Mouse (Mus musculus): ENCODE results near the gene Gan.

Gene Gan

DNA sequence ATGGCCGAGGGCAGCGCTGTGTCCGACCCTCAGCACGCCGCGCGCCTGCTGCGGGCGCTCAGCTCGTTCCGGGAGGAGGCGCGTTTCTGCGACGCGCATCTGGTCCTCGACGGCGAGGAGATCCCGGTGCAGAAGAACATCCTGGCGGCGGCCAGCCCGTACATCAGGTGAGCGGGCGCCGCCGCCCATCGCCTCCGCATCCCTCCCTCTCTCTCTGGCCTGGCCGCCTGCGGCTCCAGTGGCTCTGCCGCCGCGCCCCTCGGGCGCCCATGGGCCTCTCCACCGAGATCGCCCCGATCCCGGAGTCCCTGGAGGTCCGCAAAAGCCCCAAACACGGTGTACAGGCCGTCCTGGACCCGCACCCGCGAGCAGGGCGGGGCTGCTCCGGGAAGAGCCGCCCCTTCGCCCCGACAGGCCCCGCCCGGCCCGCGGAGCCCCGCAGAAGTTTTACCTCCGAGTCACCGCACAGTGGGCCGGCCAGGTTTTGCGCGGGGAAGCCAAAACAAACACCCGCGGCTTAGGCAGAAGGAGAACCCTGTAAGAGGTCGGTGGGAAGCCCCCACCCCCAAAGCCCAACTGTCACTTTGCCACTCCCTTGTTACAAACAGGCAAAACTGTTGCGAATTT lies at the start of gene Gan:
Gan (plus strand) TSS at position 1 of the 627 bp plus-strand sequence.
- DNase-seq (ENCODE audit: low read depth, low spot score), result no peak

DNA sequence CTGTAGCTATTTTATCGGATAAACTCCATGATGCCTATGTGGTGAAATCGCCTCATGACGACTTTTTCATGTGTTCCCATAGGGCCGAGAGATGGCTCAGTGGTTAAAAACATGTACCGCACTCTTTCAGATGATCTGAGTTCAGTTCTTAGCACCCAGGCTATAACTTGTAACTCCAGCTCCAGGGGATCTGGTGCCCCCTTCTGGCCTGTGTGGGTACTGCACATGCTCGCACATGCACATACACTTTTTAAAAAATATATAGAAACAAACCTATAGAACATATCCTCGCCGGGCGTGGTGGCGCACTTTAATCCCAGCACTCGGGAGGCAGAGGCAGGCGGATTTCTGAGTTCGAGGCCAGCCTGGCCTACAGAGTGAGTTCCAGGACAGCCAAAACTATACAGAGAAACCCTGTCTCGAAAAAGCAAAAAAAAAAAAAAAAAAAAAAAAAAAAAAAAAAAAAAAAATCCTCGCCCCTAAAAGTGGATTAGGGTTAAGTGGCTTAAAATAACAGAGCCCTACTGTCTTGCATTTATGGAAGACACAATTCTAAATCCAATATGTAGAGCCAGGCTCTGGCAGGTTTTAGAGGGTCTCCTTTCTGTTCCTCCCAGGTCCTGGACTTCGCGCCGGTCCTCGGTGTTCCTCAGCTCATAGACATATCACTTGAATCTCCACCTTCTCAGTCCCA lies 48.8 kb upstream of the Gan start:
- no peak for DNase-seq (ENCODE audit: low read depth, low spot score)

DNA sequence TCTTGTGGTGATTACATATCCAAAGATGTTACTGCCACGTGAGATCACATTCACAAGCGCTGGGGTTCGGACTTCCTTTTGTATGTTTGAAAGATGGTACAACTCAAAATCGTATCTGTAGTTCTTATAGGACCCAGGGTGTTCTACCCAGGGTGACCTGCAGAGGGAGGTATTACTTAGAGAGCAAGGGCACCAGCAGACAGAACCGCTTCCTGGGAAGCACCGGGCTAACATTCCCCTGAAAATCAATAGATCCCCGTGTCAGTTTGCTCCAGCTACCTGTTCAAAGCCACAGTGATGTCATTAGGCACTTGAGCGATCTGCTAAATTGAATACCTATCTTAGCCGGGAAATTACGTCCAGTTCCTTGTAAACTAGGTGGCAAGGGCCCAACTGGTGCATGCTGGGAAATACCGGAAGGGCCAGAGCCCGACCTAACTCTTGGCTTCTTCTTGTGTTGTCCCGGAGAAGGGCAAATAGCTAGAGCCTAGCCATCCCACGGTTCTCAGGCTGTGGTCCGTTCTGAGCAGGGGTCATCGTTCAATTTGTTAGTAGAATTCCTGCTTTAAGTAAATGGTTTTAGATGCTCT lies 48.0 kb upstream of the Gan start:
- DNase-seq (ENCODE audit: low read depth, low spot score), result no peak

DNA sequence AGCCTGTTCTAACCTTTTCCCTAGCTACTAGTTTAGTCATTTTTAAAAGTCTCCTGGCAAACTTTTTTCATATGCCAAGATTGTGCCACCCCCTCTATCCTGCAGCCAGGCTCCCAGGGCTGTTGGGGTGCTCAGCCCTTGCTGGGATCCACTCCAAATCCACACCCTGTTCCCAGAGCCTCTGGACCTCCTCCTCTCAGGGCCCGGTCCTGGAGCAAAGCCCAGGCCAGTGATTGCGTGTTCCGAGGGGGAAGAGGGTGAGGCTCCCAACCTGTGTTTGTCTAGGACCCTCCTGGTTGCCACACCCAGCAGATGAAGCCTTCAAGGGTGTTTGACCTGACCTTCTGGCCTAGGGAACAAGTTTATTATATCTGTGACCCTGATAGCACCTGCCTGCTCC lies 46.3 kb upstream of the Gan start:
- DNase-seq (ENCODE audit: low read depth, low spot score), result no peak

DNA sequence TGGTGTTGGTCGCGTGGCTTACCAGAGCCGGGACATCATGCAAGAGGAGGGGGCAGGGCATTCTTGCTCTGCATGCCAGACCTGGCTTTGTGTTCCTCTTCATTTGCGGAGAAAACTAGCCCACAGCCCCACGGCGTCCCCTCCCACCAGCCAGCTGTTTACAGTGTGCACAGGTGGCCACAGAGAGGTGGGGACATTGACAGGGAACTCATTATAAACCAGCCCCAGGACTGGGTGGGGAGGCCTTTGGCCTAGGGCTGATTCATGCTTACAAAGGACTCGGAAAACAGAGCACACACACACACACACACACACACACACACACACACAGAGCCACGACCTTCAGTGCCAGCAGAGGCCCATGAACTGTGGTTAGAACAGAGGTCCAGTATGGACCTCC lies 45.7 kb upstream of the Gan start:
- no peak for DNase-seq (ENCODE audit: low read depth, low spot score)

DNA sequence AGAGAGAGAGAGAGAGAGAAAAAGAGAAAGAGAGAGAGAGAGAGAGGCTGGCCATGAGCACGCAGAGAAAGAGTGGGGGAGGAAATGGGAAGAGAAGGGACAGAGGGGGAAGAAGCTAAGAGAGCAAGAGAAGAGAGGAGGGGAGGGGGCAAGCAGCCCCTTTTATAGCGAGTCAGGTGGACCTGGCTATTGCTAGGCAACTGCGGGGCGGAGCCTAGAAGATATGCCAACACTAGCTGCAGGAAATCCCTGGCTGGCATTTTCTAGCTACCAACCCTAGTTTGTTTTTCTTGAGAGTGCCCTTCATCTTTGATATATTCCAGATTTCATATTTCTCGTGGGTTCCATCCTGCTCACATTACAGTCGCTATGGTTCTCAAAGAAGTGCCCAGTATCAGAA lies 42.8 kb upstream of the Gan start:
- no peak for DNase-seq (ENCODE audit: low read depth, low spot score)

DNA sequence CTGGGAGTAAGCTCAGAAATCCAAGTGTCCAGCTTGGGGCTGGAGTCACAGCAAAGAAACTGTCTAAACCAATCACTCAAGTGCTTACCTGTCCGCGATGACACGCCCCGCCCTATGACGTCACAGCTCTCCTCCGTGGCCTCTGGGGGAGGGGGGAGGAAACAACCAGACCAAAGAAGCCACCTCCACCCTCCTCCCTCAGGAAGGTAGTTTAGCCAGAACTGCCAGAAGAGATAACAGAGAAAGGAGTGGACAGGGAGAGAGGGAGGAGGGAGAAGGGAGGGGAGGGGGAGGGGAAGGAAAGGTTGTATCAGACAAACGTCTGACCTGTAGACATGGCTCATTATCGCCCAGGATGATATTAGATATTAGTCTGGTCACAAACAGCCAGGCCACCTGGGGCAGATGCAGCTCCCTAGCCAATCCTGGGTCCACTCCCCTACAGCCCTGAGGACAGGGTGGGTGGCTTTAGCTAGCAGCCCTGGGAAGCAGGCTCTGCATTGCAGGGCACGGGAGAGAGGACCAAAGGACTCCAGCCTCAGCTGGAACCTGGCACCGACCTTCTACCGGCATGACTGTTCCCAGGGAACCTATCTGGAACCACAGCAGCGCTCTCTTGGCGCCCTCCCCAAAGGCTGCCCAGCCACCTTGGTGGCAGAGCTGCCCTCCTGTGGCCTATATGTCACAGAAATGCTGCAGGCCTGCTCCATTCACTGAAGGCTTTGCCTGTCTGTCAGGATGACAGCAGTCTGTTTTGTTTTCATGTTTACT lies 42.1 kb upstream of the Gan start:
- DNase-seq (ENCODE audit: low read depth, low spot score), result no peak

DNA sequence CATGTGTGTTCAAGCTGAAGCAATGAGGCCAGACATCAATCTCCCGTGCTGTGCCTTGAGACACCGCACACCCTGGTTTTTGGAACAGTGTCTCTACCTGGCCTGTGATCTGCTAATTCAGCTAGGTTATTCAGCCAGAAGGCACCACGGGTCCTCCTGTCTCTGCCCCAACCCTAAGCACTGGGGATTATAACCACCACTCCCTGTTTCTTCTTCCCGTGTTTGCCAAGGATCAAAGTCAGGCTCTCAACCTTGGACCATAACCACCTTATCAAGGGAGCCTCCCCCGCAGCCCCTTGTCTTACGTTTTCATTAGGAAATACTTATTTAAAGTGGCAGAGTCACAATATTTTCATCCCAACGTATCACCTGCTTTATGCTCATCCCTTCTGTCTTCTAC lies 41.4 kb upstream of the Gan start:
- DNase-seq (ENCODE audit: low read depth, low spot score), result no peak

DNA sequence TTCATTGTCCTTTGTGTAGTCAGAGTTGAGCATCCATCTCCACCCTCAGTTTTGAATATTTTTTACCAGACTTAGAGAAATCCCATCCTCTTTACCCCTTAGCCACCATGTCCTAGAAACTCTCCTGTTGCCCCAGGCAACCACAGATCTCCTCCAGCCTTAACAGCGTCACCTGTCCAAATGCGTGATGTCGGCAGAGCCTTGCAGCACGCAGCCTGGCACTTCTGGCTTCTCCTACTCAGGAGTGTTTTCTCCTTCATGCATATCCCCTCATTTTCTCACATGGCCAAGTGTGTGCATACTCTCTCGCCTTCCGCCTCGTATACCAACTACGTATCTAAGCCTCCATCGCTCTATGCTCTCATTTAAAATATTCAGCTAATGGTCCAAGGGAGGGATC lies 39.5 kb upstream of the Gan start:
- DNase-seq (ENCODE audit: low read depth, low spot score), result no peak

DNA sequence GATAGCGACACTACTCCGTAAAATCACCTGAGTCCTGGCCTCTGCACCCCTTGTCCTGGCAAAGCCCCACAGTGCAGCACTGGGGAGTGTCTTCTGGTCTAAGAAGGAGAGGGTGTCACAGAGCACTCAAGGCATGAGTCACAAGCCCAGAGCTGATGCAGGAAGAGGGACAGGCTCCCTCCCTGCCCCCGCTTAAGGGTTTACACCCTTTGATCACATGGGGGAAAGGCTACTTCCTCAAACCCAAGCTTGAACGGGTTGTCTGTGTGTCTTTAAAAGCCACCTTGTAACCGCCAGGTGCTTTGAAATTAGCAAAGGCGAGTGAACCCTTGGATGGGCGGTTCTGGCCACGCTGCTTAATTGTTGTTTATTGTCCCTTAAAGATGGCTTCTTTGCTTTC lies 36.7 kb upstream of the Gan start:
- DNase-seq (ENCODE audit: low read depth, low spot score), result no peak

DNA sequence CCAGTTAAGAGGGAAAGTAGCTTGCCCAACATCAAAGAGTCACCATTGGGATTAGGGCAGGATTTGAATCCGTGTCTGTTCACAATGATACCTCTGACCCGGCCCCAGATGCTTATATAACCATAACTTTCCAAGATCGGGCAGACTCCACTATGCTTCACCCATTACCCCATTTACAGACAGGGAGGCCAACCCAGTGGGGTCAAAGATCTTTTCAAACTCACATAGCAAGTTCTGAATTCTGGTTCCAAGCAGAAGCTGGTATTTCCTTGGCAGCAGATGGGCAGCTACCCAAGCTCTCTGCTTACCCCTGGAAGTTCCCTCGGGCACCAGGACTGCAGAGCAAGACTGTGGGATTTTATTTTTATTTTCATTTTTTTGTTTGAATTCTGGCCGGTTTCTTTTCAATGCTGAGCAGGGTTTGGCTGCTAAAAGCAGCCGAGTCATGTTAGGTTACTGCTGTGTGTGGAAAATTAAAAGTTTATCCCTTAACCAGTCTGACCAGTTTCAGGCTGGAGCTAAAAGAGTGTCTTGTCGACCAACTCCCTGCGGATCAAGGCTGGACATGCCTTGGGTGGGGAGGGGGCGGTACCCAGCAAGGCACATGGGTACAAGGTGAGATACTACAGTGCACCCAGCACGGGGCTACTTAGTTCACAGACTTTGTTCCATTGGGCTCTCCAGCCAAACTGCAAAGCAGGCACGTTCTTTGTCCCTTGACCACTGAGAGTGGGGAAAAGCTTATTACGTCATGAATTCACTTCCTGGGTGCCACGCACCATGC lies 33.9 kb upstream of the Gan start:
- no peak for DNase-seq (ENCODE audit: low read depth, low spot score)

DNA sequence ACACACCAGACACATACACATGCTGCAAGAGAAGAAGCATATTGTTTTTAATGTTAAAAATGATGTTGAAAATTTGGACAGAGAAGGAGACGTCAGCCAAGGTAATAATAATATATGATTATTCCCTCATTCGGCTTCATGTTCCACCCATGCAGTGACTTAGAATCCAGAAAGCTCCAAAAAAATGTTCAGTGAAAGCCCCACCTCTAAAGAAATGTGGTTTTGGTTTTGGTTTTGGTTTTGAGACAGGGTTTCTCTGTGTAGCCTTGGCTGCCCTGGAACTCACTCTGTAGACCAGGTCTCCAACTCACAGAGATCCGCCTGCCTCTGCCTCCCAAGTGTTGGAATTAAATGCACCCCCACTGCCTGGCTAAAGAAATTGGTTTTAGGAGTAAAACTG lies 32.1 kb upstream of the Gan start:
- DNase-seq (ENCODE audit: low read depth, low spot score), result no peak

DNA sequence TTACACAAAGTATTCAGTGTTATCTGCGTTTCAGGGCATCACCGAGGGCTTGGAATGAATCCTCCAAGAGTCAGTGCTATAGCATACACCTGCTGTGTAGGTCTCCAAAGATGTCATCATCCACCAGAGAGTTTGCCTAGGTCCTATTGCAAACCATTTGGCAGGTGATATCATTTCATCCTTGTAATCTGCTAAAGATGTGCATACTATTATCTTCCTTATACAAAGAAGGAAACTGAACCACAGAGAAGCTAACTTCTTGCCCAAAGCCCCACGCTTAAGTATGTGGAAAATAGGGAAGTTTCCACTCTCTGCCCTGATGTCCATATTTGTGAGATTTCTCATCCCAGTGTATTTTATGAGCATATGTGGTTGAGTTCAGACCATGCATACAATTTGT lies 31.5 kb upstream of the Gan start:
- no peak for DNase-seq (ENCODE audit: low read depth, low spot score)

DNA sequence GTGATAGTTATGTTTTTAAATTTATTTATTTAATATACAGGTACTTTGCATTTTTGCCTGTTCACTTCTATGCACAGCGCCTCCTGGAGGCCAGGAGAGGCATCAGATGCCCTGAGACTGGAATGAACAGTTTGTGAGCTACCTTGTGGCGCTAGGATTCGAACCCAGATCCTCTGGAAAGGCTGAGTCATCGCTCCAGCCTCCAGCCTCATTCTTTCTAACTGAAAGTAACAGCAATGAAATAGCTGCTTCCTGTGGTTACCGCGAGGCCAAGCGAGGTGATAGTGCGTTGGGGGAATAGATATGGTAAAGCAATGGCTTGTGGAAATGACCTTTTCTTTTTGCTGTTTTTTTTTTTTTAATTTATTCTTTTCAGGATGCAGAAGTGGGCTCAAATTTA lies 30.9 kb upstream of the Gan start:
- DNase-seq (ENCODE audit: low read depth, low spot score), result no peak

DNA sequence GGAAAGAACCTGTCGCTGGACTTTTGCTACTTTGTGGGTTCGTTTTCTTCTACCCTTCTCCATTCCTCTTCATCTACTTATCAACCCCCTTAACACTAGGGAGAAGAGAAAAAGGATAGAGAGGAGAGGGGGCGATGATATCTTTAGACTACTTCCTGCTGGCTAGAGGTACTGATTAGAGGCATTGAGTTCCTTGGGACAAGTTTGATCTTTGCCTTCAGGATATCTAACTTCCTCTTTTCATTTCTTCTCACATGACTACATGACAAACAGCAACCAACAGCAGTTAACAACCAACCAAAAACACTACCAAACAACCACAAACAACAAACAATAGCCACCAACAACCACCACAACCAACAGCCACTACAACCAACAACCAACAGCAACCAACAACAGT lies 24.2 kb upstream of the Gan start:
- DNase-seq (ENCODE audit: low read depth, low spot score), result no peak

DNA sequence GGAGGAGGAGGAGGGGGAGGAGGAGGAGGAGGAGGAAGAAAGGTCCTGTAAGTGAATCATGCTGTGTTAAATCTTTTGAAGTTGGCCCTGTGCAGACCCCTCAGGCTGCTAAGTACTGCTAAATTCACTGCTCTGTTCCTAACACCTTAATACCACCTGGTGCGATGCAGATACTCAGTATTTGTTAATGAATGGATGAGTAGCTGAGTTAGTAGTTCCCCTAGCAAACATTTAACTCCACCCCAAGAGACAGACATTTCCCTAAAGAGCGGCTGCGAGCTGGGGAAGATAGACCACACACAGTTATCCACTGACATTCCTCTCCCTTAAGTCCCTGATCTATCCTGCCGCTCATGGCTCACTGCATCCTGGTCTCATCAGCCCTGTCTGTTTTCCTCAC lies 21.6 kb upstream of the Gan start:
- no peak for DNase-seq (ENCODE audit: low read depth, low spot score)

DNA sequence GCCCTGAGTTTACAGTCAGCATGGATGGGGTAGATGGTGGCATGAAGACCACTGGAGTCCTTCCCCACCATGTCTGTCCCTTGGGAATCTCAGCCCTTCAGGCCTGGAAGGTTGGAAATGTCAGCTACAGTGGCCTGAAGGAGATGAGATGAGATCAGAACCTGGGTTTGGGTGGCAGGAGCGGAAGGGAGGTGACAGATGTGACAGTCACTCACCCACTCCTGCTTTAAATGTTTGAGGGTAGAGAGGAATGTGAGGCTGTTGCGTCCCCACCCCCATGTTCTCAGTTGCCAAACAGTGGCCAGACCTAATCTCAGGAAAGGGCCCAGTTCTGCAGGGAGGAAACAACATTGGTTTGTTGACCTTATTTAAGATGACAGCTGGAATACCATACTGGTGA lies 21.2 kb upstream of the Gan start:
- no peak for DNase-seq (ENCODE audit: low read depth, low spot score)

DNA sequence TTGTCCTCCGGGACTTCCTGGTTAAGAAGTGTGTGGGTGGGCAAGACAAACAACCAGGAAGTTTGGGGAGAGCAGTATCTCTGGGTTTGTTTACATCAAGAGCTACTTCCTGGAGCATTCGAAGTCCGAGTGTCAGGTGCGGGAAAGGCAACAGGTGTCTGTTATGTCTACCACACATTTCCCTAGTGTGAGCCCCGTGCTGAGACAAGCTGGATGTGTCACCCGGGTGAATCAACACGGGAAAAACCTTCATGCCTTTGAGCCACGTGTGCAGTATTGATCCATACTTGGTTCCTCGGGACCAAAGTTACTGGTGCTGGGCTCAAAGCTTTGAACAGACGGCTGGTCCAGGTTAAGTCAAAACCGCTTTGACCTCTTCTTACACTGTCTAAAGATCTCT lies 20.6 kb upstream of the Gan start:
- DNase-seq (ENCODE audit: low read depth, low spot score), result no peak

DNA sequence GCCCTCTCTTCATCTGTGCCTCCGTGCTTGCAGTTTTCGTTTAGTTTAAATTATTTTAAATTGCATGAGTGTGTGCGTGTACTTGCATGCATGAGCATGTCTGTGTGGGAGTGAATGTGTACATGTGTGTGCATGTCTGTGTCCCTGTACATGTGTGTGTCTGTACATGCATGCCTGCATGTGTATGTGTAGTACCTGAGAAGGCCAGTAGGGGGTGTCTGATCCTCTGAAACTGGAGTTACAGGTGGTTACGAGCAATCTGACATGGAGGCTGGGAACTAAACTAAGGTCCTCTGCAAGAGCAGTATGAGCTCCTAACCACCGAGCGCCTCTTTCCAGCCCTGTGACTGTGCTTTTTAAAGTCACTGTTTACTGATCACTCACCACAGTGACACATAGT lies 9.4 kb upstream of the Gan start:
- no peak for DNase-seq (ENCODE audit: low read depth, low spot score)

DNA sequence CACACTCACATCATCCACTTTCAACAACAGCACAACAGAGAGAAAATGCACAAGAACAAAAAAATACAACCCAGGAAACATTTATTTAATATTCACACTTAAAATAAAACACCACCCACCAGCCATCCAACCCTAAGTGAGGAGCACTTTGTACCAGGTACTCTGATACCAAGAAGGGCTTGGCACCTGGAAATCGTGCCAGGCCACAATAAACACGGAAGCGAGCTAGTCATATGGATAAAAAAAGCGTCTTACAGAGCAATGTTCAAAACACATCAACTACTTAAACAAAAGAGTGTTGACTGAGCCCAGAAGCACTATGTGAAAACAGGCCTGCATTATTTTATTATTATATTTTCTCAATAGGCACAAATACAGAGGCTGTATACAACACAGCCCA lies 1.8 kb upstream of the Gan start:
- no peak for DNase-seq (ENCODE audit: low read depth, low spot score)

DNA sequence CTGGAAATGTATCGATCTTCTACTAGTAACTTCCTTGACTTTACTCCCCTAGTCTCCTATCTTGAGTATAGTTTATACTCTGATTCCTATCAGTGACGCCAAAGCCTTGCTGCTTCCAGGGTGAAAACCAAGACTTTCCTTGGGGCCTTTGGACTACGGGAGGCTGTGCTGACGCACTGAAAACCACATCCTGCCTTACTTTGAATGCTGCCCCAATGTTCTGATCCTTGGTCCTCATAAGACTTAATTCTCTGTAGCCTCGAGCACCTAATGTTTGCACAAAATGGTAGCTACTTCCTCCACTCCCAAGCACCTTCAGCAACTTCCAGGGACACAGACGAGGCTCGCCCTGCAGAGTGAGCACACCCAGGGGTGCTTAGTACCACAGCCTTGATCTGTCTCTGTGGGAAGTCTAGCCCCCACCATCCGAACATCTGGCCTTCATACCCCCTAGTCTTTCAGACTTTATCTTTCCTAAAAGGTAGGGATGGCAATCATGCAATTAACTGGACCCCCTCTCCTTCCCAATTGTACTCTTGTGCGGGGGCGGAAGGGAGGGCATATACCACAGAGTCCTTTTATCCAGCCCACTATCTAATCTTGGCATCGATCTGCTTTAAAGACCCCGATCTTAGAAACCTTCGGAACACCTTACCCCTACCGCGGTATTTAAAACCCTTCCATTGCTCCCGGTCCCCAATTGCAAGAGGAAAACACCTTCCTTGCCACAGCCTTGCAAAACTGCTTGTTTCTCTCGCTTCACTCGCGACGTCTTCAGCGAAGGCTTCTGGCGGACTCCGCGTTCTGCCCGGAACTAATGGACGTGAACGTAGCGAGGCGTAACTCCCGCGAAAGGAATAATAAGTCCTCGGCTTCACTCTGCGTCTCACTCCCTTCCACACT lies 818 bp upstream of the Gan start:
- no peak for DNase-seq (ENCODE audit: low read depth, low spot score)

Data from brain, embryonic 18.5 days (tissue).